Mouse (Mus musculus): ENCODE data around the gene C2cd3. TPM values are rescaled to one million over a fixed set of nuclear protein-coding genes. Genes with fewer than 3 reads are reported as not detected.

Gene C2cd3
- polyA plus RNA-seq, 1 experiment from 2014 or later = 8.7 TPM

DNA sequence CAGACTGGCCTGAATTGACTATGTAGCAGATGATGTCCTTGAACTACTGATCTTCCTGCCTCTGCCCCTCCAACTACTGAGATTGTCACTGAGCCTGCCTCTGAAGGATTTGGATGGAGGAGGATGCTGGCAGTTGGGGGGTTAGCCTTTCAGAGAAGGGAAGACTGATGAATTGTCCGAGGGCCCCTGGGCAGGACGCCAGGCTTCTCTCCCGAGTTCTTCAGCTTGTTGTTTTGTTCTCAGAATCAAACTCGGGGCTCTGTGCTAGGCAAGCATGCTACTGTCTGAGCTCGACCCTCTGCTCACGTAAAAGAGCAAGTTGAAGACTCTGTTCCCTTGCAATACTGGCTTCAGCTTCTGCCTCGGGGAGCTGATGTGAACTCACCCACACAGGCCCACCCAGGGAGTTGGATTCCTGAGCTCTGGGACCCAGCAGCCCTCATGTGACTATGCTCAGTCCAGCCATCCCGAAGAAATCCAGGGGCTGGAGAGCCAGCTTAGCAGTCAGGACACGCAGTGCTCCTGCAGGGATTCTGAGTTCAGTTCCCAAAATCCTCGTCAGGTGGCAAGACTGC lies 116.5 kb downstream of the C2cd3 start:
- no peaks in the 10 kb centered on the region for H3K9me3 ChIP-seq (replicated peaks)
- H3K9ac ChIP-seq = no peak overlapping the region
- WGBS (ENCODE audit: insufficient replicate concordance) = 57% methylated on average over 10 of the region's 10 CpGs
- no peak overlapping the region for H3K4me2 ChIP-seq
- ATAC-seq (ENCODE audit: insufficient read depth) = no peak
- H3K4me1 ChIP-seq (replicated peaks) = peaks cover 42% of the 10 kb centered on the region
- no peaks in the 10 kb centered on the region for H3K36me3 ChIP-seq (replicated peaks)
- H3K27ac ChIP-seq (replicated peaks) = no peak overlapping the region
- no peaks in the 10 kb centered on the region for H3K27me3 ChIP-seq
- H3K4me3 ChIP-seq (replicated peaks) = no peak overlapping the region

GRCm38 (mm10) chr7:100492391-100493116 lies 120.5 kb downstream of the C2cd3 start:
- Histone ChIP-seq H3K9me3 (replicated peaks) (no peaks in the 10 kb centered on the region), H3K27me3 (no peaks in the 10 kb centered on the region), H3K4me2 (peak overlapping the region; percentile 93), H3K36me3 (replicated peaks) (peaks cover 36% of the 10 kb centered on the region), H3K4me1 (replicated peaks) (peaks cover 48% of the 10 kb centered on the region), H3K4me3 (replicated peaks) (peak overlapping the region; percentile 79), H3K9ac (peak overlapping the region; percentile 90), H3K27ac (replicated peaks) (peak overlapping the region; percentile 93)
- peak; percentile 71 for ATAC-seq (ENCODE audit: insufficient read depth)
- WGBS (ENCODE audit: insufficient replicate concordance) = 2% methylated on average over 34 of the region's 36 CpGs

DNA sequence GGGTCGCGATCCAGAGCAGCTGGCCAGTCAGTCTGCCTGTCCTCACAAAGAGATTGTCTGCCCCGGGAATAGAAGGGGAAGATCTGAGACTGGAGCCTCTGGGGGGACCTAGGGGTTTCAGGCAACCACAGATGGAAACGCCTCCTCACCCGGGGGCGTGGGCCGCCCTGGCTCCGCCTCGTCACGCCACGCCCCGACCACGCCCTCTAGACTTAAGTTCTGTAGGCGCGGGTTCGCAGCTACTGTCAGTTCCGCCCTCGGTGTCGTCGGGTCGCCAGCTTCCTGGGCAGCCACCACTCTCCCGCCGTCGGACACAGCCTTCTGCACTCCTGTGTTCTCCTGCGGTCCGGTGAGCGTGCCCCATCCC lies 121.1 kb downstream of the C2cd3 start, which contains the start of gene Ucp2:
Gene Ucp2 (plus strand): TSS at position 221 of the 367 bp plus-strand sequence.
- peak; percentile 84 for ATAC-seq (ENCODE audit: insufficient read depth)
- 0% methylated on average over 27 of the region's 27 CpGs for WGBS (ENCODE audit: insufficient replicate concordance)
- Histone ChIP-seq H3K4me3 (replicated peaks) (peak within 1 kb of the TSS; percentile 79), H3K4me1 (replicated peaks) (peaks cover 54% of the 10 kb centered on the region), H3K4me2 (peak within 1 kb of the TSS; percentile 93), H3K27ac (replicated peaks) (peak within 1 kb of the TSS; percentile 93), H3K27me3 (no peaks in the 10 kb centered on the region), H3K9me3 (replicated peaks) (no peaks in the 10 kb centered on the region), H3K9ac (peak within 1 kb of the TSS; percentile 90), H3K36me3 (replicated peaks) (peaks cover 42% of the 10 kb centered on the region)

GRCm38 (mm10) chr7:100493484-100494414 lies 121.7 kb downstream of the C2cd3 start:
- H3K27ac ChIP-seq (replicated peaks) = peak overlapping the region; percentile 93
- peak; percentile 3 for ATAC-seq (ENCODE audit: insufficient read depth)
- 12% methylated on average over 19 of the region's 19 CpGs for WGBS (ENCODE audit: insufficient replicate concordance)
- peak overlapping the region; percentile 90 for H3K9ac ChIP-seq
- H3K4me3 ChIP-seq (replicated peaks) = peak overlapping the region; percentile 79
- peaks cover 60% of the 10 kb centered on the region for H3K4me1 ChIP-seq (replicated peaks)
- H3K27me3 ChIP-seq = no peaks in the 10 kb centered on the region
- H3K36me3 ChIP-seq (replicated peaks) = peaks cover 48% of the 10 kb centered on the region
- peak overlapping the region; percentile 93 for H3K4me2 ChIP-seq
- H3K9me3 ChIP-seq (replicated peaks) = no peaks in the 10 kb centered on the region

GRCm38 (mm10) chr7:100494415-100494831 lies 122.4 kb downstream of the C2cd3 start:
- H3K27ac ChIP-seq (replicated peaks) = peak overlapping the region; percentile 93
- WGBS (ENCODE audit: insufficient replicate concordance) = 40% methylated on average over 7 of the region's 7 CpGs
- H3K4me2 ChIP-seq = peak overlapping the region; percentile 93
- H3K27me3 ChIP-seq = no peaks in the 10 kb centered on the region
- H3K4me1 ChIP-seq (replicated peaks) = peaks cover 66% of the 10 kb centered on the region
- peaks cover 55% of the 10 kb centered on the region for H3K36me3 ChIP-seq (replicated peaks)
- peak overlapping the region; percentile 90 for H3K9ac ChIP-seq
- H3K9me3 ChIP-seq (replicated peaks) = no peaks in the 10 kb centered on the region
- H3K4me3 ChIP-seq (replicated peaks) = peak overlapping the region; percentile 79
- ATAC-seq (ENCODE audit: insufficient read depth) = no peak

DNA sequence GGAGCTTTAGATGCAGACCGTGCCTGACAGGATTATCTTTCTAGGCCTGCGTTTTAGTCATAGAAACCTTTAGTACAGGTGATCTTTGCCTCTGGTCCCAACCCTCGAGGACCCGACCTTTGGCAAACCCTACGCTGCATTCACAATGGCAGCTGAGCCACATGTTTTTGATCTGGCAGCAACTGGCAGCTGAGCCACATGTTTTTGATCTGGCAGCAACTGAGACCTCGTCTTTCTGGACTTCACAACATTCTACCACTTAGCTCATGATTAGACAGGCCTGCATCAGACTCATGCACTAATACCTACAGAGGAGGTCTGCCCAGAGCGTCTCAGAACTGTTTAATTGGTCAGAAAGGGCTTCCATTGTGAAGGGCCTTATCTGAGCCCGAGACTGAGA lies 123.0 kb downstream of the C2cd3 start:
- Histone ChIP-seq H3K27ac (replicated peaks) (peak overlapping the region; percentile 93), H3K36me3 (replicated peaks) (peaks cover 61% of the 10 kb centered on the region), H3K4me1 (replicated peaks) (peaks cover 73% of the 10 kb centered on the region), H3K9me3 (replicated peaks) (no peaks in the 10 kb centered on the region), H3K27me3 (no peaks in the 10 kb centered on the region), H3K4me2 (peak overlapping the region; percentile 93), H3K9ac (peak overlapping the region; percentile 90), H3K4me3 (replicated peaks) (peak overlapping the region; percentile 79)
- ATAC-seq (ENCODE audit: insufficient read depth) = no peak
- 21% methylated on average over 8 of the region's 8 CpGs for WGBS (ENCODE audit: insufficient replicate concordance)

DNA sequence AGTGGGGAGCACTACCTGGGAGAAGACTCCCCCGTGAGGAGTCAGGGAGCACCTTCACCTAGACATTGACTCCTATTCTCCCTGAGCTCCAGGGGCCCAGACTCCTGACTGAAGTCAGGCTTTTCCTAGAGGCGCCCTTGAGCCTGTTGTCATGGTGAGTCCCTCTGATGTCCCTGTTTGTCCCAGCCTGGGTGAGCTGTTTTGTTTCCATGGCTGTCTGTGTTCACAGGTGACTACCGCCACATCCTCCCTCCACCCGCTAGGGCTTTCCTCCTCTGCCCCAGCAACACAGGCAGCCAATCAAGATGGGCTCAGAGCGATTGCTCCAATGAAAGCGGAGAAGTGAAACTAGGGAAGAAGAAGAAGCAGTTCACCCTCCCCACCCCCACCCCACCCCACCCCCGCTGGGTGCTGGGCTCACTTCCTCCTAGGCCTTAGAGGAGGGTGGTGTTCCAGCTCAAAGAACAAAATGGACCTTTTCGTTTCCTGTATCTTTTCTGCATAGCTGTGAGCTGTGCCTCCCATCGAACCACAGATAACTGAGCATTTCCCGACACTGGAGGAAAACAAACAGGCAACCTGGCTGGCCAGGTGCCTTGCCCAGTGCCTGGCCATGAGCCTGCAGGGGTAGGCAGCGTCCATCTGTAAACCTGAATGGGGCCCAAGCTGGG lies 123.7 kb downstream of the C2cd3 start:
- no peaks in the 10 kb centered on the region for H3K9me3 ChIP-seq (replicated peaks)
- peaks cover 68% of the 10 kb centered on the region for H3K36me3 ChIP-seq (replicated peaks)
- H3K9ac ChIP-seq = peak overlapping the region; percentile 90
- peak overlapping the region; percentile 93 for H3K27ac ChIP-seq (replicated peaks)
- peak overlapping the region; percentile 79 for H3K4me3 ChIP-seq (replicated peaks)
- ATAC-seq (ENCODE audit: insufficient read depth) = peak; percentile 26
- WGBS (ENCODE audit: insufficient replicate concordance) = 15% methylated on average over 11 of the region's 11 CpGs
- H3K27me3 ChIP-seq = no peaks in the 10 kb centered on the region
- peak overlapping the region; percentile 93 for H3K4me2 ChIP-seq
- peaks cover 79% of the 10 kb centered on the region for H3K4me1 ChIP-seq (replicated peaks)

- H3K4me1 ChIP-seq (replicated peaks) = peaks cover 85% of the 10 kb centered on the region
- no peak for ATAC-seq (ENCODE audit: insufficient read depth)
- H3K9me3 ChIP-seq (replicated peaks) = no peaks in the 10 kb centered on the region
- H3K4me2 ChIP-seq = peak overlapping the region; percentile 93
- peak overlapping the region; percentile 93 for H3K27ac ChIP-seq (replicated peaks)
- peak overlapping the region; percentile 79 for H3K4me3 ChIP-seq (replicated peaks)
- H3K36me3 ChIP-seq (replicated peaks) = peaks cover 69% of the 10 kb centered on the region
- peak overlapping the region; percentile 90 for H3K9ac ChIP-seq
- H3K27me3 ChIP-seq = no peaks in the 10 kb centered on the region
- WGBS (ENCODE audit: insufficient replicate concordance) = 81% methylated on average over 6 of the region's 6 CpGs
Observed at GRCm38 (mm10) chr7:100496371-100496770, 124.3 kb downstream of the C2cd3 start.

GRCm38 (mm10) chr7:100496791-100497190 lies 124.8 kb downstream of the C2cd3 start:
- no peaks in the 10 kb centered on the region for H3K27me3 ChIP-seq
- H3K9me3 ChIP-seq (replicated peaks) = no peaks in the 10 kb centered on the region
- peaks cover 69% of the 10 kb centered on the region for H3K36me3 ChIP-seq (replicated peaks)
- H3K9ac ChIP-seq = peak overlapping the region; percentile 90; the same call in 1 of the 2 replicates
- peaks cover 85% of the 10 kb centered on the region for H3K4me1 ChIP-seq (replicated peaks)
- H3K4me2 ChIP-seq = peak overlapping the region; percentile 93
- ATAC-seq (ENCODE audit: insufficient read depth) = no peak
- H3K4me3 ChIP-seq (replicated peaks) = peak overlapping the region; percentile 79
- 97% methylated on average over 9 of the region's 9 CpGs for WGBS (ENCODE audit: insufficient replicate concordance)
- peak overlapping the region; percentile 93 for H3K27ac ChIP-seq (replicated peaks)

DNA sequence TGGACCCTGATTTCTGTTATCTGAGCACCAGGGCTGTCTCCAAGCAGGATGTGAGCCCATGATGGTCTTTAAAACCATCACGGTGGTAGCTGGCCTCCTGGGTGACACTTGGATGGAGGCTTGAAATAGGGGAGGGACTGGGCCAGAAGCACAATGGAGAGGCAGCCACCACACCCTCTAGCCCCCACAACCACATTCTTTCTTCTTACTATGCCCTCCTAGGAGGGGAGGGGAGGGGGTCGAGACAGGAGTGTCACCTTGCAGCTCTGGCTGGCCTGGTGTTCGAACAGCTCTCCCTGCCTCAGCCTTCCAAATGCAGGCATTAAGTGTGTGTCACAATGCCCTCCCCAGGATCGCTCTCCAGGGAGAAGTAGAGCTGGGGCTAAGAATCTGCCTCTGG lies 125.4 kb downstream of the C2cd3 start:
- H3K4me1 ChIP-seq (replicated peaks) = peaks cover 85% of the 10 kb centered on the region
- H3K4me2 ChIP-seq = peak overlapping the region; percentile 93
- WGBS (ENCODE audit: insufficient replicate concordance) = 91% methylated on average over 4 of the region's 4 CpGs
- H3K36me3 ChIP-seq (replicated peaks) = peaks cover 69% of the 10 kb centered on the region
- no peaks in the 10 kb centered on the region for H3K27me3 ChIP-seq
- no peak for ATAC-seq (ENCODE audit: insufficient read depth)
- no peaks in the 10 kb centered on the region for H3K9me3 ChIP-seq (replicated peaks)
- H3K27ac ChIP-seq (replicated peaks) = peak overlapping the region; percentile 93
- peak overlapping the region; percentile 79 for H3K4me3 ChIP-seq (replicated peaks)
- H3K9ac ChIP-seq = 0 out of 2 replicates have a peak overlapping the region, but pooled peaks have one; percentile 90

All from liver, embryonic 15.5 days (tissue).